In genomic region chr2:160578384-160579320, GRCm38 (mm10) we compare ENCODE assay signal across 8 mouse cellular contexts.
DNase-seq lines count a peak whose midpoint lies in the region; ATAC-seq lines count a peak whose summit lies in the region.

No protein-coding gene starts in this region.

- 7% methylated on average over 17 of the region's 17 CpGs for WGBS in forebrain, embryonic 12.5 days

- peaks cover 16% of the 10 kb centered on the region for H3K4me1 ChIP-seq in forebrain, embryonic 12.5 days

- no peak overlapping the region for H3K27ac ChIP-seq in forebrain, embryonic 12.5 days

- peaks cover 51% of the 10 kb centered on the region for H3K27me3 ChIP-seq in forebrain, embryonic 12.5 days

- H3K36me3 ChIP-seq in forebrain, embryonic 12.5 days (replicated peaks) = no peaks in the 10 kb centered on the region

- peak overlapping the region; percentile 37 for H3K4me2 ChIP-seq in forebrain, embryonic 12.5 days

- peak; percentile 72 for DNase-seq in ES-CJ7 (ENCODE audit: low read depth, low spot score)
- DNase-seq in c-Kit-positive CD71-negative TER-119-negative erythroid progenitor cells, embryonic 14.5 days (ENCODE audit: low read depth) = peak; percentile 47
- peak; percentile 60 for DNase-seq in layer of hippocampus, adult 9-11 months
- DNase-seq in lung, postnatal 25 days (ENCODE audit: low spot score) = peak; percentile 58
- peak; percentile 32 for DNase-seq in retina, adult 2 months (ENCODE audit: low read depth, low spot score)
- peak; percentile 80 for DNase-seq in thymus, postnatal 25 days

- H3K4me3 ChIP-seq in forebrain, embryonic 12.5 days (replicated peaks) = no peak overlapping the region

- H3K9me3 ChIP-seq in forebrain, embryonic 12.5 days = no peaks in the 10 kb centered on the region

- H3K9ac ChIP-seq in forebrain, embryonic 12.5 days = no peak overlapping the region

- peak; percentile 73 for ATAC-seq in forebrain, embryonic 12.5 days (ENCODE audit: low FRiP score)
- ATAC-seq in hematopoietic stem cell, adult 5-6 weeks (replicated peaks in 1 of 2; ENCODE audit: insufficient read depth in 1 of 2, low FRiP score in 2 of 2, low TSS enrichment in 1 of 2, low read depth in 1 of 2, poor library complexity in 2 of 2, severe bottlenecking in 2 of 2) = peak; percentile 80 to 83
